Mouse (Mus musculus) gastrocnemius, postnatal 10 days (tissue): Measurements from ENCODE around the gene Tshb. TPM values are rescaled to one million over a fixed set of nuclear protein-coding genes. Genes with fewer than 3 reads are reported as not detected.

ENCODE experiments used
- DNase-seq: peaks from one replicate; pipeline ENCODE4 v3.0.0; 2021; ENCODE audit warnings: mixed read lengths
- total RNA-seq, 2 experiments: library from RNA; stranded (reverse); gene quantifications; 2 replicates each; pipeline ENCODE4 v1.2.3; 2021

Tshb gene
- total RNA-seq, 2 experiments from 2014 or later = not detected

GRCm38 (mm10) chr3:102737106-102737505 lies 45.4 kb downstream of the Tshb start:
- DNase-seq = no peak

- DNase-seq = no peak
These were observed 46.1 kb downstream of the Tshb start for GRCm38 (mm10) chr3:102736436-102736835.

GRCm38 (mm10) chr3:102735638-102736037 lies 46.9 kb downstream of the Tshb start:
- DNase-seq = no peak

- peak; percentile 46 for DNase-seq
These were observed 47.4 kb downstream of the Tshb start for GRCm38 (mm10) chr3:102735031-102735558.

GRCm38 (mm10) chr3:102734313-102735030 lies 48.0 kb downstream of the Tshb start, which contains the start of gene Tspan2:
Tspan2 (plus strand) TSS chr3:102734529.
- peak; percentile 73 for DNase-seq

- no peak for DNase-seq
These were observed 48.6 kb downstream of the Tshb start for GRCm38 (mm10) chr3:102733936-102734312.

- no peak for DNase-seq
These were observed 49.5 kb downstream of the Tshb start for GRCm38 (mm10) chr3:102733050-102733449.

- no peak for DNase-seq
These were observed 49.9 kb downstream of the Tshb start for GRCm38 (mm10) chr3:102732619-102733018.

GRCm38 (mm10) chr3:102731112-102731511 lies 51.4 kb downstream of the Tshb start:
- DNase-seq = no peak

GRCm38 (mm10) chr3:102729416-102729815 lies 53.1 kb downstream of the Tshb start:
- DNase-seq = no peak

Other genes starting within 250 kb of the Tshb start
- 10 to 100 TPM; 14.9 to 19.6 TPM for gene Tspan2, start 48.2 kb downstream of the Tshb start, total RNA-seq
- gene Sycp1, start 153.4 kb upstream of the Tshb start, total RNA-seq = under 1 TPM in 1 of 2 experiments, not detected in 1; 0.14 TPM
- gene Nr1h5, start 181.4 kb upstream of the Tshb start, total RNA-seq = not detected
- 10 to 100 TPM; 82.6 to 88.0 TPM for gene Sike1, start 213.0 kb upstream of the Tshb start, total RNA-seq
- gene Csde1, start 237.7 kb upstream of the Tshb start, total RNA-seq = 100 to 1,000 TPM; 466 to 483 TPM